Mouse (Mus musculus) forebrain, embryonic 14.5 days (tissue): Measurements from ENCODE around the gene Gm20388. TPM values are rescaled to one million over a fixed set of nuclear protein-coding genes. Genes with fewer than 3 reads are reported as not detected.
A peak's percentile ranks its signal among the peaks of the same experiment; 100 is the strongest.

Experiments
- ATAC-seq: fragments of 200-750 bp; cut with Nextera tagmentation; 2 replicates; pipeline ENCODE4 v1.8.0; 2017; ENCODE audit warnings: mild to moderate bottlenecking, moderate library complexity
- DNase-seq: peaks from one replicate; pipeline ENCODE4 v3.0.0-alpha.2; 2015; ENCODE audit warnings: low spot score
- H3K27ac ChIP-seq: fragments of 300-500 bp; sonication (generic); 2 replicates; pipeline ENCODE4 v1.5.1; 2014; ENCODE audit warnings: low read depth, mild to moderate bottlenecking, control low read depth, low read length, moderate library complexity
- H3K27me3 ChIP-seq: fragments of 300-500 bp; sonication (generic); replicated peaks from 2 replicates; pipeline ENCODE4 v1.6.1; 2014; ENCODE audit warnings: low read length, control low read depth, mixed read lengths; ENCODE audit not compliant: control insufficient read depth, insufficient read depth
- H3K36me3 ChIP-seq: fragments of 300-500 bp; sonication (generic); 2 replicates; pipeline ENCODE4 v1.6.1; 2014; ENCODE audit warnings: low read length, control low read depth; ENCODE audit not compliant: control insufficient read depth, insufficient read depth
- H3K4me1 ChIP-seq: fragments of 300-500 bp; sonication (generic); 2 replicates; pipeline ENCODE4 v1.6.1; 2014; ENCODE audit warnings: antibody characterized with exemption, low read length, control low read depth; ENCODE audit not compliant: control insufficient read depth, insufficient read depth
- H3K4me2 ChIP-seq: fragments of 300-500 bp; sonication (generic); 2 replicates; pipeline ENCODE4 v1.6.1; 2014; ENCODE audit warnings: mild to moderate bottlenecking, control low read depth, low read length
- H3K4me3 ChIP-seq: fragments of 300-500 bp; sonication (generic); 2 replicates; pipeline ENCODE4 v1.5.1; 2014; ENCODE audit warnings: low read depth, low read length, control low read depth
- H3K9ac ChIP-seq: fragments of 300-500 bp; sonication (generic); 2 replicates; pipeline ENCODE4 v1.6.1; 2014; ENCODE audit warnings: mild to moderate bottlenecking, low read length, control low read depth, moderate library complexity
- H3K9me3 ChIP-seq: fragments of 300-500 bp; sonication (generic); replicated peaks from 2 replicates; pipeline ENCODE4 v1.6.1; 2016; ENCODE audit warnings: low read length, control low read depth, mixed read lengths; ENCODE audit not compliant: control insufficient read depth
- WGBS: fragments of 180-500 bp; shearing (Covaris S2); extraction: QIAGEN DNeasy Blood & Tissue Kit; methylation state at CpG from one replicate; pipeline ENCODE4 v1.1.7; 2014; 5-methylcytosine and 5-hydroxymethylcytosine counted together
- polyA plus RNA-seq: library from polyadenylated mRNA; unstranded; fragments of >200 nt; fragmentation: Nextera tagmentation; extraction: Ambion mirVana; gene quantifications from 2 replicates; pipeline ENCODE4 v1.2.1, GENCODE M21; 2014

Gene Gm20388
- polyA plus RNA-seq, 1 experiment from 2014 or later, result 7.4 TPM

DNA sequence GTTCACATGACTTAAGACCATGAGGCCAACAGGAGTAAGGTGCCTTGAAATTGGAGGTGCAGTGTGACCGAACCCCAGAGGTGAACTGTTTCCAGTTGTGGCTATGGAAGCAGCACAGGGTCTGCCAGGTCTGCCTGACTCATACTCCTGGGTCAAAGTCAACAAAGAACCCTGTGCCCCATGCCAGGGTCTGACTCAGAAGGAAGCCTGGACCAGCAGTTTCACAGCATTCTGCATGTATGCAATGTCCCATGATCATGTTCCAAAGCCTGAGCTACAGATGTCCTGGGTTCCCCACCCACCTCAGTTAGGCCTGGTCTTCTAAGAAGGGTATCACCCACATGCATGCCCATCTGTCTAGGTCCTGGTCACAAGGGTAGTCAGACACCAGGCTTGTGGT is 1978.7 kb downstream of the Gm20388 start:
- 95% methylated on average over 1 of the region's 1 CpGs for WGBS

DNA sequence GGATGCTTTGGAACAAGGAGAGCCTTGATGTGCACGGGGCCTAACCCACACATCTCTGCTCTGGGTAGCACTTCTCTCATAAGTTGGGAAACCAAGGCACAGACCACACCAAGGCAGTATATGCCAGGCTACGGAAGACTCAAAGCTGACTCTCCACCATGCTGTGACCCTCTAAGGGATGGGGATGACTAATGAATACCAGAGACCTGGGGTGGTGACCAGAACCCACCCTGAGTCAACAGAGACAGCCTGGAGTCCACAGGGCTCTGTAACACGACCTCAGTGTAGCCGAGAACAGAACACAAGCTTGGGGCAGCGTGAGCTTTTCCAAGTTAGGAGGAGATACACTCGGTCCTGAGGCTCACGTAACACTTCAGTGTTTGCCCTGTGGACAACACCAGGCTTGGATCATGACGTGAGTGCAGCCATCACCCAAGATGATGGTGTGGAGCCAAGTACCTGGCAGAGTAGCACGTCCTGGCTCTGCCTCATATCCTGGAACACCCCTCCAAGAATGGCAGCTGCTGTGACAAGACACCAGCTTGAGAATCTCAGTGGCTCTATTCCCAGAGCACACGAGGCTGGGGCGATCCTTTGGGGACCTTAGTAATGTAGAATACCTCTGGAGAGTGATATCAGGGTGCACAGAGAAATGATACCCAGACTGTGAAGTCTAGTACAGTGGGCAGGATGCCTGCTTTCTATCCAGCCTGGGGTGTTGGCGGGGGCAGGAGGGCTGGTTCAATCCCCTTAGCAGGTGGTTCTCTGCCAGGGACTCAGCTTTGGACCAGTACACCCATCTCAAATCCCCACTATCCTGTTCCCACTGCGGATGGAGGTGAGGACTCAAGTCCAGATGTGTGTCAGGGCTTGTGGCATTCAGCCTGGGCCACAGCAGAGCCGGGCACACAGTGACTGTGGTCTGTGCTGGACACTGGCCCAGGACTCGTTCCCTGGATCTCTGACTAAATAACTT is 1979.5 kb downstream of the Gm20388 start:
- H3K9ac ChIP-seq, result no peak overlapping the region
- DNase-seq (peak; percentile 52), ATAC-seq (no peak)
- no peak overlapping the region for H3K4me3 ChIP-seq
- peaks cover 33% of the 10 kb centered on the region for H3K36me3 ChIP-seq
- H3K9me3 ChIP-seq, result no peaks in the 10 kb centered on the region
- no peak overlapping the region for H3K27ac ChIP-seq
- 85% methylated on average over 15 of the region's 15 CpGs for WGBS
- no peak overlapping the region for H3K4me2 ChIP-seq
- H3K27me3 ChIP-seq, result no peaks in the 10 kb centered on the region
- no peaks in the 10 kb centered on the region for H3K4me1 ChIP-seq

More for the DNA sequence above, 1978.7 kb downstream of the Gm20388 start:
- no peaks in the 10 kb centered on the region for H3K4me1 ChIP-seq
- ATAC-seq (no peak), DNase-seq (no peak)
- no peak overlapping the region for H3K4me2 ChIP-seq
- H3K27me3 ChIP-seq, result no peaks in the 10 kb centered on the region
- H3K27ac ChIP-seq, result no peak overlapping the region
- no peak overlapping the region for H3K9ac ChIP-seq
- no peaks in the 10 kb centered on the region for H3K9me3 ChIP-seq
- H3K36me3 ChIP-seq, result peaks cover 41% of the 10 kb centered on the region
- H3K4me3 ChIP-seq, result no peak overlapping the region

DNA sequence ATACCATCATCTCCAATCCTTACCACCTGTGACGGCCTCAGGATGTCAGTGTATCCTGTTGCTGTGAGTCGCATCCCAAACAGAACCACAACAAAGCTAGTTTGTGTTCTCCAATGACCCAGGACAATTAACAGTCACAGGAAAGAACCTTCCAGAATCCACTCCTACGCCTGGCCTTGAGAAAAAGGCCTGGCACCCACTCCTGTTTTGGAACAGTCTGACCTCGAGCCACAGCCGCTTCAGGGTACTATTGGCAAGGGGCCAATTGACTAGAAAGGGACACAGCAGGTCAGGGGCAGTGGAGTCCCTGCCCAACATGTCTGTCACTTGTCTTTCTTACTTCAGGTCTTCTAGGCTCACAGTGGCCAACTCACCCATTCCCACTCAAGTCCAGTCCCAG is 1982.2 kb downstream of the Gm20388 start:
- no peak overlapping the region for H3K9ac ChIP-seq
- H3K4me1 ChIP-seq, result peaks cover 11% of the 10 kb centered on the region
- DNase-seq (no peak), ATAC-seq (no peak)
- H3K4me2 ChIP-seq, result no peak overlapping the region
- H3K4me3 ChIP-seq, result no peak overlapping the region
- H3K36me3 ChIP-seq, result peaks cover 14% of the 10 kb centered on the region; the same call in 1 of the 2 replicates
- H3K27ac ChIP-seq, result no peak overlapping the region
- no peaks in the 10 kb centered on the region for H3K9me3 ChIP-seq
- 85% methylated on average over 5 of the region's 5 CpGs for WGBS
- no peaks in the 10 kb centered on the region for H3K27me3 ChIP-seq

DNA sequence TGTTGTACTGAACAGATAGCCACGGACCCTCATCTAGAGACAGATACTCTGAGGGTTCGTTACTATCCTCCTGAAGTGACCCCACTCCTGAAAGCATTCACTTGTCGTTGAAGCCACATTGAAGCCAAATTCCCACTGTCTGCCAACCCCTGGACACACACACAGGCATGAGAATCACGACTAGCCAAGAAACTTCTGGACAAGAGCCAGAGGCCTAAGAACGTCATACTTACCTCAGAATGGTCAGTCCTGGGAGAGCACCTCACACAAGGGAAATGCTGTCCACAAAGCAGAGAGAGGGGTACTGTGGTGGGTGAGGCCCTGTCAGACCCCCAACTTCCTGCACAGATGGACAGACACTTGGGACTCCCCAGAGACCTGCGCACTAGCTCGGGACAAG is 1985.3 kb downstream of the Gm20388 start:
- DNase-seq, result no peak
- Histone ChIP-seq H3K4me1 (peaks cover 27% of the 10 kb centered on the region), H3K9me3 (no peaks in the 10 kb centered on the region), H3K4me2 (no peak overlapping the region), H3K4me3 (no peak overlapping the region), H3K9ac (no peak overlapping the region), H3K27me3 (no peaks in the 10 kb centered on the region), H3K36me3 (0 out of 2 replicates have a peak, but pooled peaks cover 10% of the 10 kb centered on the region), H3K27ac (no peak overlapping the region)
- no peak for ATAC-seq
- WGBS, result 74% methylated on average over 7 of the region's 7 CpGs

DNA sequence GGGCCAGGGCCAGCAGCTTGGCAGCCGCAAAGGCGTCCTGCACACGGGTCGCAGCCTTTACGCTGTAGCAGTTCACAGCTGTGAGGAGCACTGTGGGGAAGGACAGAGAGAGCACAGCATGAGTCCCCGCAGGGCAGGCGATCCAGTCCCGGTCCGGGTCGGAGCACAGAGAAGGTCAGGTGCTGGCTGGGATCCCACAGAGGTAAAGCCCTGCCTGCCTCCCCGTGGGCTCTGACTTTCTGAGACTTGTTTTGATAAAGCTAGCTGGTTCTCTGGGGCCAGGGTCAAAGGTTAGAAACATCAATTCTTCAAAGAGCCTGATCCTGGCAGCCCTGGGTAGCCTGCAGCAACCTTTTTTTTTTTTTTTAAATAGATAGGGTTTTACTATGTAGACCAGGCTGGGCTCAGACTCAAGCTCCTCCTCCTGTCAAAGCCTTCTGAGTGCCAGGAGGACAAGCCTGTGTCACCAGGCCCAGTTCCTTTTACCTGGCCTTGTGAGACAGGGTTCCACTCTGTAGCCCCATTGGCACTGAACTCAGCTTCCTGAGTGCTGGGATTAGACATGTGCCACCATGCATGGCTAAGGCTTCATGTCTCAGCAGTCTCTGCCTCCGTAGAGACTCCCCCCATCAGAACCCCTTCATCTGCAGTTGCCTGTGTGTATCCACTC is 1986.0 kb downstream of the Gm20388 start:
- whole genome bisulfite sequencing, result 49% methylated on average over 12 of the region's 12 CpGs
- no peak overlapping the region for H3K27ac ChIP-seq
- peaks cover 27% of the 10 kb centered on the region for H3K4me1 ChIP-seq
- DNase-seq (no peak), ATAC-seq (no peak)
- H3K9ac ChIP-seq, result no peak overlapping the region
- H3K4me2 ChIP-seq, result no peak overlapping the region
- no peak overlapping the region for H3K4me3 ChIP-seq
- 0 out of 2 replicates have a peak, but pooled peaks cover 10% of the 10 kb centered on the region for H3K36me3 ChIP-seq
- no peaks in the 10 kb centered on the region for H3K27me3 ChIP-seq
- no peaks in the 10 kb centered on the region for H3K9me3 ChIP-seq

DNA sequence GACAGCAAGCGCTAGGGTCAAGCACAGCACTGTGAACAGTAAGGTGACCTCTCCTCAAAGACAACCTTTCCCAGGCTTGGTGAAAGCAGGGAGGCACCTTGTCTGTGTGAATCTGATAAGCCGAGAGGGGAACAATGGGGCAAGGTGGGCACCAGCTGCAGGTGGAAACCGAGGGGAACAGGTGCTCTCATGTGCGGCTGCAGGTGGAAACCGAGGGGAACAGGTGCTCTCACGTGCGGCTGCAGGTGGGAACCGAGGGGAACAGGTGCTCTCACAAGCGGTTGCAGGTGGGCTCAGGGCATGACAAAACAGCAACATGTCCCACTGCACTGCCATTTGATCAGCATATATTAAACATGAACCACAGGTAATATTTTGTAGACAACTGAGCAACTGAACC is 1986.6 kb downstream of the Gm20388 start:
- ATAC-seq, result no peak
- no peak for DNase-seq
- Histone ChIP-seq H3K36me3 (0 out of 2 replicates have a peak, but pooled peaks cover 10% of the 10 kb centered on the region), H3K4me3 (no peak overlapping the region), H3K9me3 (no peaks in the 10 kb centered on the region), H3K9ac (no peak overlapping the region), H3K27me3 (no peaks in the 10 kb centered on the region), H3K27ac (peak overlapping the region; percentile 95), H3K4me1 (peaks cover 27% of the 10 kb centered on the region), H3K4me2 (no peak overlapping the region)
- WGBS, result 86% methylated on average over 9 of the region's 9 CpGs

DNA sequence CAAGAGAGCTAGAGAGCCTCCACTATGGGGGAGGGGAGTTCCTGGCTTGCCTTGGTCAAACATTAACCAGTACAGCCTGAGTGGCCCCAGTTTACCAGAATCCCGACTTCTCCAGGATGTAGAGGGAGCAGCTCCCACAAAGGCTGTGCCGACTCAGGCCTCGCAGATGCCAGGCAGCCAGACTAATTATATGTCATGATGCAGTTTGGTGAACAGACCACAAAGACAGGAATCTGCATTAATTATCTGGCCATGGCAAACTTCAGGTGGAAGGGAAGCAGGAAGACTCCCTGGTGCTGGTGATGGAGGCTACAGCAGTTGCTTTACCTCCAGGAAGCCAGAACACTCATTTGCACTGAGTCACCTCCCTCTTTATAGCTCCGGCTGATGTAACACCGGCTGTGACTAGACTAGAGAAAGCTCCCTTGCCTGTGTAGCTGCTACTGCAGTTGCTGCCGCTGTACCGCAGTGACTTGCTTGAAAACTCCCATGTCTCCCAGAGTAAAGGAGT is 1987.3 kb downstream of the Gm20388 start:
- Histone ChIP-seq H3K27ac (peak overlapping the region; percentile 95), H3K4me1 (peaks cover 27% of the 10 kb centered on the region), H3K9me3 (no peaks in the 10 kb centered on the region), H3K4me2 (peak overlapping the region; percentile 39), H3K27me3 (no peaks in the 10 kb centered on the region), H3K9ac (peak overlapping the region; percentile 49), H3K36me3 (0 out of 2 replicates have a peak, but pooled peaks cover 7% of the 10 kb centered on the region), H3K4me3 (0 out of 2 replicates have a peak overlapping the region, but pooled peaks have one; percentile 1)
- 7% methylated on average over 7 of the region's 7 CpGs for WGBS
- ATAC-seq (peak; percentile 57), DNase-seq (peak; percentile 65)

DNA sequence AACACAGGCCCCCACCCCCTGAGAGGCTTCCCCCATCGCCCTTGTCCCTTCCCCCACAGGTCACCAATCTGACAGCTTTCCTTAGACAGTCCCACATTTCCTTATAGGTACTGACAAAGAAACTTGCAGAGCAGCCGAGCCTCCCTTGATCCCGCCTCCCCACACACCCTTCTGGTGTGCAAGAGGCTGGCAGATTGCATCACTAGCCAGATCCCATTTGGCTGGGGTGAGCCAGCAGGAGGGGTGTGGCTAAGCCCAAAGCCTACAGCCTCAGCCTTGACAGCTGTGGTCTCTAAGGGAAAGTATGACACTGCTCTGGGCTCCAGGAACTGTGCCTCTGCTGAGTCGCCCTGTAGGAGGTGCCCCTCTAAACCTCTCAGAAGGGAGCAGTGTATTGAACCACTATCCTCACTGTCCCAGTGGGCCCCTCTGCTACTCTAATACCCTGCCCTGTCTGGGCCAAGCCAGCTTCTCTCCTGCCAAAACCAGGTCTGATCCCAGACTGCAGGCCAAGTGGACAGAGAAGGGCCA is 1987.8 kb downstream of the Gm20388 start:
- 0 out of 2 replicates have a peak overlapping the region, but pooled peaks have one; percentile 1 for H3K4me3 ChIP-seq
- ATAC-seq (peak; percentile 96), DNase-seq (peak; percentile 93)
- H3K9ac ChIP-seq, result peak overlapping the region; percentile 49
- H3K27ac ChIP-seq, result peak overlapping the region; percentile 95
- no peaks in the 10 kb centered on the region for H3K9me3 ChIP-seq
- peaks cover 27% of the 10 kb centered on the region for H3K4me1 ChIP-seq
- peak overlapping the region; percentile 39 for H3K4me2 ChIP-seq
- no peaks in the 10 kb centered on the region for H3K27me3 ChIP-seq
- 0 out of 2 replicates have a peak, but pooled peaks cover 7% of the 10 kb centered on the region for H3K36me3 ChIP-seq
- 5% methylated on average over 4 of the region's 4 CpGs for WGBS
